Mouse (Mus musculus): ENCODE measurements at regions not wholly inside any gene's neighbourhood (a gene's known extent, or its start where the extent isn't known, plus 50 kb on each side); places are given as distances from the start of the nearest gene placed in this dataset.

- no peak for DNase-seq (ENCODE audit: low spot score)
Measured at GRCm38 (mm10) chr3:147444005-147444763, 592.0 kb downstream of the Ttll7 start.

GRCm38 (mm10) chr3:147445066-147445844, 593.1 kb downstream of the Ttll7 start:
- DNase-seq (ENCODE audit: low spot score), result no peak

- DNase-seq (ENCODE audit: low spot score), result no peak
Measured at GRCm38 (mm10) chr3:147445884-147446283, 593.7 kb downstream of the Ttll7 start.

GRCm38 (mm10) chr3:147452176-147452575, 600.0 kb downstream of the Ttll7 start:
- no peak for DNase-seq (ENCODE audit: low spot score)

GRCm38 (mm10) chr3:147455383-147455782, 603.2 kb downstream of the Ttll7 start:
- DNase-seq (ENCODE audit: low spot score), result no peak

- DNase-seq (ENCODE audit: low spot score), result no peak
Measured at GRCm38 (mm10) chr3:147456294-147456693, 604.1 kb downstream of the Ttll7 start.

GRCm38 (mm10) chr3:147458115-147458514, 605.9 kb downstream of the Ttll7 start:
- DNase-seq (ENCODE audit: low spot score), result no peak

GRCm38 (mm10) chr3:147479890-147480289, 627.7 kb downstream of the Ttll7 start:
- no peak for DNase-seq (ENCODE audit: low spot score)
